Mouse (Mus musculus) cortical plate, adult 2 months (tissue): ENCODE measurements around the gene Slc17a7.

Source experiments
- CTCF ChIP-seq: fragments of 200-500 bp; IDR thresholded peaks from 2 replicates; pipeline ENCODE4 v1.5.1; 2011; ENCODE audit warnings: mild to moderate bottlenecking, control low read depth, low read length; ENCODE audit not compliant: insufficient read depth; ENCODE audit errors: extremely low read depth
- POLR2A ChIP-seq: fragments of 200-500 bp; IDR thresholded peaks from 2 replicates; pipeline ENCODE4 v1.6.1; 2011; ENCODE audit warnings: mild to moderate bottlenecking, low read length, control low read depth; ENCODE audit not compliant: insufficient read depth; ENCODE audit errors: extremely low read depth

GRCm38 (mm10) chr7:45181540-45181939 is 17.8 kb downstream of the Slc17a7 start:
- TF ChIP-seq POLR2A, result no peak
- TF ChIP-seq CTCF, result no peak
